Mouse (Mus musculus): ENCODE measurements at regions not wholly inside any gene's neighbourhood (a gene's known extent, or its start where the extent isn't known, plus 50 kb on each side); places are given as distances from the start of the nearest gene placed in this dataset.

- TF ChIP-seq POLR2A (IDR thresholded peaks at IDR 0.05; ENCODE audit: borderline replicate concordance, extremely low read depth, low read depth, low read length) (no peak), CTCF (IDR thresholded peaks at IDR 0.05; ENCODE audit: insufficient read depth, low read length) (no peak)
Observed at GRCm38 (mm10) chr6:31121008-31121407, 162.1 kb upstream of the Klf14 start.

All from lung, adult 2 months (tissue).